Mouse (Mus musculus) erythroblast, embryonic 14.5 days (primary cell): ENCODE measurements around the gene Fsd1l.

Experiments
- GATA1 ChIP-seq: IDR thresholded peaks from 2 replicates; pipeline ENCODE4 v1.6.1; 2012; ENCODE audit warnings: low read length, inconsistent platforms, mixed read lengths
- TAL1 ChIP-seq: IDR thresholded peaks from 3 replicates; pipeline ENCODE4 v1.6.1; 2012; ENCODE audit warnings: low read length, inconsistent platforms, mixed read lengths

- TF ChIP-seq GATA1 (no peak), TAL1 (no peak)
These were observed 87.0 kb downstream of the Fsd1l start for GRCm38 (mm10) chr4:53718261-53718660.
